Mouse (Mus musculus) testis, adult 2 months (tissue): Measurements from ENCODE around the gene Bmp7.

ENCODE experiments used
- CTCF ChIP-seq: fragments of 200-500 bp; IDR thresholded peaks from 2 replicates; pipeline ENCODE4 v1.5.1; 2012; ENCODE audit warnings: low read depth, mild to moderate bottlenecking, inconsistent platforms, low read length, moderate library complexity; ENCODE audit not compliant: control insufficient read depth, insufficient read depth, insufficient replicate concordance
- POLR2A ChIP-seq: fragments of 200-500 bp; IDR thresholded peaks from 2 replicates; pipeline ENCODE4 v1.6.1; 2012; ENCODE audit warnings: low read depth, mild to moderate bottlenecking, inconsistent platforms, low read length, moderate library complexity; ENCODE audit not compliant: control insufficient read depth

DNA sequence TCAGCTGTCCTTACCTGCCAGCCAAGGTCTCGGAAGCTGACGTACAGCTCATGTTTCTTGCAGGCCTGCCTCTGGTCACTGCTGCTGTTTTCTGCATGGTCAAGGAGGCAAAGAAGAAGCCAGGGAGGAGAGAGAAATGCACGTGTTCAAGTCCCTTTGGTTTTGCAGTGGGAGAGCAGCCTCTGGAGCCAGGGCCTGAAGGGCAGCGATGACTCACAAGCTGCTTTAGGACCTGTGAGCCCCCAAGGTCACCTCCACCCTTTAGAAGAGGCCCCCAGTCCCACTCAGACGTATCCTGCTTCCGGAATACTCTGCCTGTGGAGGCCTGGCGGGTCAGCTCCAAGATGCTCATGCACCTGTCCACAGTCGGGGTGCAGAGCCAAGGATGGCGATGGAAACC lies 64.9 kb downstream of the Bmp7 start:
- TF ChIP-seq POLR2A (no peak), CTCF (no peak)
